9 mouse cellular contexts compared by ENCODE assay signal in the genomic region with DNA sequence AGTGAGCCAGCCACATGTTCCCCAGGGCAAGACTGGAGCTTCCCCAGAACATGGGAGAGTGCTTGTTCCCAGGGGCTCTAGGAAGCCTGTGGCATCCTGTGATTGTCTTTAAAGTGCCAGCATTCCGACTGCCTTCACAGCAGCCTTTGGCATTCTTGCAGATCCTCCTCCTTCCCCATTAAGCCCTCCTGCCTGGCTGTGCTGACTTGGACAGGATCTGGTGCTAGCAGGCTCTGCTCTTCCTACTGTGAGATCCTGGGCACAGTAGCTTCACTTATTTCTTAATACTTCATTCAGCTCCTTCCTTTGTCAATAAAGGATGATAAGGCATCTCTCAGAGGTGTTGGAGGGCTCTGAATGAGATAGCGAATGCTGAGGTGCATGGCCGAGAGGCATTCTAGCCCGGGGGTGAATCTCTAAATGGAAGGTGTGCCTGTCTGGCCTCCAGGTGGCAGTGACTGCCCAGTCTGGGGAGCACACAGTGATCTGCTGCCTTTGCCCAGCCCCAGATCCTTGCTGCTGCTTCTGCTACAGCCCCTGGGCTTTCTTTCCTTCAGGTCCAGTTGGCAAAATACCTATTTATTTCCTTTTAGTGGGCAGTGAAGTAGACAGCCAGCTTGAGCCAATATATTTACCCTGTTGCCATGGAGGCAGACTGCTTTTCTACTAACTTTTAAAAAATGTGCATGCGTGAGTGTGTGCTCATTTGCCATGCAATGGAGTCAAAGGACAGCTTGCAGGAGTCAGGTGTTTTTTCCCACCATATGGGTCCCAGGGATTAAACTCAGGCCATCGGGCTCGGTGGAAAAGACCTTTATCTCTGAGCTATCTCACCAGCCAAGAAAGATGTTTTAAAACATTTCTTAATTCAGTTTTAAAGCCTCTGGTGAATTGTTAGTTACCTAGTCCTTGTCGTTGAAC. TPM values are rescaled to one million over a fixed set of nuclear protein-coding genes. Genes with fewer than 3 reads are reported as not detected.
DNase-seq lines count a peak whose midpoint lies in the region; ATAC-seq and TF ChIP-seq lines count a peak whose summit lies in the region.
"Had no signal": no experiment of that assay in that cellular context is flagged by ENCODE, and none has a peak within 500 bp of the region (broad histone marks: within the 10 kb centered on the region; RNA-seq: fewer than 3 reads in every experiment).

No protein-coding gene starts in this region.

- H3K27ac ChIP-seq in forebrain, embryonic 13.5 days = no peak overlapping the region
- H3K27ac ChIP-seq in forebrain, embryonic 11.5 days (ENCODE audit: low read depth, low read length) = no peak overlapping the region
- H3K27ac ChIP-seq in spleen, adult 2 months (ENCODE audit: insufficient read depth, low read length) = no peak overlapping the region
- peak overlapping the region; percentile 50; the same call in 1 of the 2 replicates for H3K27ac ChIP-seq in hindbrain, embryonic 10.5 days
- H3K27ac ChIP-seq in heart, embryonic 11.5 days (ENCODE audit: low read depth, low read length) = no peak overlapping the region
- H3K27ac ChIP-seq: limb, embryonic 13.5 days had no signal

- 0 out of 2 replicates have a peak, but pooled peaks have one; percentile 16 for TF ChIP-seq CTCF in spleen, adult 2 months (IDR thresholded peaks at IDR 0.05; ENCODE audit: extremely low read depth, insufficient read depth, insufficient read length, insufficient replicate concordance)

- H3K9ac ChIP-seq in forebrain, embryonic 13.5 days = 0 out of 2 replicates have a peak overlapping the region, but pooled peaks have one; percentile 10
- no peak overlapping the region for H3K9ac ChIP-seq in forebrain, embryonic 11.5 days (ENCODE audit: low read length)
- H3K9ac ChIP-seq in heart, embryonic 11.5 days (ENCODE audit: low read depth, low read length) = no peak overlapping the region
- H3K9ac ChIP-seq: limb, embryonic 13.5 days had no signal

- 31% methylated on average over 8 of the region's 8 CpGs for WGBS in forebrain, embryonic 13.5 days
- WGBS in forebrain, embryonic 11.5 days = 42% methylated on average over 8 of the region's 8 CpGs
- 43% methylated on average over 8 of the region's 8 CpGs for WGBS in spleen, adult 2 months
- WGBS in hindbrain, embryonic 10.5 days = 46% methylated on average over 8 of the region's 8 CpGs
- WGBS in heart, embryonic 11.5 days (ENCODE audit: insufficient replicate concordance) = 48% methylated on average over 8 of the region's 8 CpGs

- H3K9me3 ChIP-seq in forebrain, embryonic 13.5 days (replicated peaks) = no peaks in the 10 kb centered on the region
- no peaks in the 10 kb centered on the region for H3K9me3 ChIP-seq in forebrain, embryonic 11.5 days (ENCODE audit: control insufficient read depth, low read length)
- no peaks in the 10 kb centered on the region for H3K9me3 ChIP-seq in hindbrain, embryonic 10.5 days
- H3K9me3 ChIP-seq in heart, embryonic 11.5 days (replicated peaks; ENCODE audit: control insufficient read depth, low read length) = no peaks in the 10 kb centered on the region
- H3K9me3 ChIP-seq: limb, embryonic 13.5 days had no signal

- no peak overlapping the region for H3K4me3 ChIP-seq in forebrain, embryonic 13.5 days
- H3K4me3 ChIP-seq in forebrain, embryonic 11.5 days (ENCODE audit: low read depth, low read length) = no peak overlapping the region
- H3K4me3 ChIP-seq in spleen, adult 2 months (ENCODE audit: extremely low read depth, insufficient read depth, insufficient read length) = no peak overlapping the region
- H3K4me3 ChIP-seq in hindbrain, embryonic 10.5 days = no peak overlapping the region
- H3K4me3 ChIP-seq in heart, embryonic 11.5 days (ENCODE audit: low read depth, low read length) = no peak overlapping the region
- H3K4me3 ChIP-seq: limb, embryonic 13.5 days had no signal

- H3K36me3 ChIP-seq in forebrain, embryonic 13.5 days (ENCODE audit: poor library complexity, severe bottlenecking) = no peaks in the 10 kb centered on the region
- H3K36me3 ChIP-seq in forebrain, embryonic 11.5 days (ENCODE audit: control insufficient read depth, insufficient read depth, low read length) = no peaks in the 10 kb centered on the region
- H3K36me3 ChIP-seq in spleen, adult 2 months (ENCODE audit: control insufficient read depth, insufficient read depth, low read length) = no peaks in the 10 kb centered on the region
- H3K36me3 ChIP-seq in hindbrain, embryonic 10.5 days = no peaks in the 10 kb centered on the region
- H3K36me3 ChIP-seq in heart, embryonic 11.5 days (ENCODE audit: control insufficient read depth, insufficient read depth, low read length) = no peaks in the 10 kb centered on the region
- H3K36me3 ChIP-seq: limb, embryonic 13.5 days had no signal

- DNase-seq in forebrain, embryonic 11.5 days (ENCODE audit: low spot score) = no peak
- no peak for DNase-seq in spleen, adult 2 months (ENCODE audit: low read depth in 1 of 2, low spot score in 2 of 2)
- no peak for DNase-seq in spleen, adult 18-20 months
- DNase-seq in hindbrain, embryonic 10.5 days (ENCODE audit: low spot score) = peak; percentile 33
- peak; percentile 37 for DNase-seq in retina, postnatal 7 days (ENCODE audit: low read depth, low spot score)
- no peak for DNase-seq in thymus, adult 18-20 months

- ATAC-seq in forebrain, embryonic 13.5 days = peak; percentile 68
- ATAC-seq in forebrain, embryonic 11.5 days (replicated peaks; ENCODE audit: low FRiP score) = no peak
- no peak for ATAC-seq in heart, embryonic 11.5 days (replicated peaks; ENCODE audit: insufficient number of reproducible peaks, low FRiP score, low TSS enrichment)

- no peak for TF ChIP-seq POLR2A in spleen, adult 2 months (IDR thresholded peaks at IDR 0.05; ENCODE audit: low read depth, low read length)

- H3K4me1 ChIP-seq in forebrain, embryonic 13.5 days = peaks cover 23% of the 10 kb centered on the region
- H3K4me1 ChIP-seq in forebrain, embryonic 11.5 days (replicated peaks; ENCODE audit: control insufficient read depth, insufficient read depth, low read length) = 0 out of 2 replicates have a peak, but pooled peaks cover 2% of the 10 kb centered on the region
- no peaks in the 10 kb centered on the region for H3K4me1 ChIP-seq in spleen, adult 2 months (ENCODE audit: control insufficient read depth, insufficient read depth, insufficient read length)
- H3K4me1 ChIP-seq in hindbrain, embryonic 10.5 days (replicated peaks) = peaks cover 15% of the 10 kb centered on the region
- H3K4me1 ChIP-seq in heart, embryonic 11.5 days (ENCODE audit: control insufficient read depth, insufficient read depth, low read length) = no peaks in the 10 kb centered on the region
- H3K4me1 ChIP-seq: limb, embryonic 13.5 days had no signal

- H3K27me3 ChIP-seq in forebrain, embryonic 13.5 days = peaks cover 19% of the 10 kb centered on the region; the same call in 1 of the 2 replicates
- no peaks in the 10 kb centered on the region; the same call in 1 of the 2 replicates for H3K27me3 ChIP-seq in forebrain, embryonic 11.5 days (ENCODE audit: control insufficient read depth, insufficient read depth, low read length)
- H3K27me3 ChIP-seq in spleen, adult 2 months (ENCODE audit: control insufficient read depth, insufficient read depth, low read length) = no peaks in the 10 kb centered on the region
- H3K27me3 ChIP-seq in hindbrain, embryonic 10.5 days (ENCODE audit: insufficient read depth, poor library complexity, severe bottlenecking) = peaks cover 13% of the 10 kb centered on the region
- H3K27me3 ChIP-seq in heart, embryonic 11.5 days (ENCODE audit: control insufficient read depth, insufficient read depth, low read length) = peaks cover 6% of the 10 kb centered on the region; the same call in 1 of the 2 replicates

- H3K4me2 ChIP-seq in forebrain, embryonic 13.5 days = no peak overlapping the region
- no peak overlapping the region for H3K4me2 ChIP-seq in forebrain, embryonic 11.5 days (ENCODE audit: low read depth, low read length, severe bottlenecking)
- H3K4me2 ChIP-seq in heart, embryonic 11.5 days = no peak overlapping the region
- H3K4me2 ChIP-seq: limb, embryonic 13.5 days had no signal

RNA-seq across cellular contexts. Expression of a gene that starts 35.2 kb away (rescaled TPM):
- polyA plus RNA-seq in forebrain, embryonic 13.5 days (2015; fragmentation: Nextera tagmentation; extraction: Ambion mirVana) = 1.0 and 2.2 TPM in 2 replicates
- 1.2 and 1.9 TPM in 2 replicates for polyA plus RNA-seq in forebrain, embryonic 11.5 days (2014; fragmentation: Nextera tagmentation; extraction: Ambion mirVana)
- polyA plus RNA-seq in spleen, adult 2 months (2012; rRNA removed) = 0.25 and 0.95 TPM in 2 replicates
- polyA plus RNA-seq in hindbrain, embryonic 10.5 days (2016; fragmentation: Nextera tagmentation; extraction: Ambion mirVana) = 1.4 and 4.3 TPM in 2 replicates
- polyA plus RNA-seq in heart, embryonic 11.5 days (2014; fragmentation: Nextera tagmentation; extraction: Ambion mirVana) = 1.2 TPM in 2 replicates

RNA-seq across cellular contexts. Expression of a gene that starts 35.4 kb away (rescaled TPM):
- polyA plus RNA-seq in forebrain, embryonic 13.5 days (2015; fragmentation: Nextera tagmentation; extraction: Ambion mirVana) = 47.8 and 50.6 TPM in 2 replicates
- polyA plus RNA-seq in forebrain, embryonic 11.5 days (2014; fragmentation: Nextera tagmentation; extraction: Ambion mirVana) = 28.1 and 34.5 TPM in 2 replicates
- 8.7 and 8.9 TPM in 2 replicates for polyA plus RNA-seq in spleen, adult 2 months (2012; rRNA removed)
- 27.3 and 50.9 TPM in 2 replicates for polyA plus RNA-seq in hindbrain, embryonic 10.5 days (2016; fragmentation: Nextera tagmentation; extraction: Ambion mirVana)
- 4.1 and 4.7 TPM in 2 replicates for polyA plus RNA-seq in heart, embryonic 11.5 days (2014; fragmentation: Nextera tagmentation; extraction: Ambion mirVana)

RNA-seq across cellular contexts. Expression of a gene that starts 35.4 kb away (rescaled TPM):
- 8.0 and 10.8 TPM in 2 replicates for polyA plus RNA-seq in forebrain, embryonic 13.5 days (2015; fragmentation: Nextera tagmentation; extraction: Ambion mirVana)
- 6.2 and 6.7 TPM in 2 replicates for polyA plus RNA-seq in forebrain, embryonic 11.5 days (2014; fragmentation: Nextera tagmentation; extraction: Ambion mirVana)
- polyA plus RNA-seq in spleen, adult 2 months (2012; rRNA removed) = 16.3 and 23.9 TPM in 2 replicates
- 6.2 and 8.3 TPM in 2 replicates for polyA plus RNA-seq in hindbrain, embryonic 10.5 days (2016; fragmentation: Nextera tagmentation; extraction: Ambion mirVana)
- polyA plus RNA-seq in heart, embryonic 11.5 days (2014; fragmentation: Nextera tagmentation; extraction: Ambion mirVana) = 1.5 and 1.8 TPM in 2 replicates

Comparison
In these comparisons a context has a peak if more than half of its experiments do, and no peak if none do; other contexts are left out.
1. DNase-seq: peak in hindbrain, embryonic 10.5 days (single experiment) and retina, postnatal 7 days (single experiment); none in forebrain, embryonic 11.5 days (single experiment), spleen, adult 2 months (0 of 2), spleen, adult 18-20 months (0 of 2) and thymus, adult 18-20 months (0 of 2).